Mouse (Mus musculus): ENCODE measurements around the gene Shc4. TPM values are rescaled to one million over a fixed set of nuclear protein-coding genes. Genes with fewer than 3 reads are reported as not detected.

The Shc4 gene
- polyA plus RNA-seq, 2 experiments: 0.50 to 0.60 TPM

GRCm38 (mm10) chr2:125602970-125603369 lies 121.0 kb downstream of the Shc4 start:
- H3K4me3 ChIP-seq (ENCODE audit: insufficient read depth in 1 of 2, low read depth in 2 of 2, low read length in 2 of 2): no peak overlapping the region
- H3K4me2 ChIP-seq (ENCODE audit: low read depth): no peak overlapping the region
- TF ChIP-seq CTCF (IDR thresholded peaks at IDR 0.05; ENCODE audit: low read depth) (no peak), EP300 (IDR thresholded peaks at IDR 0.05; ENCODE audit: low read depth) (no peak)
- no peaks in the 10 kb centered on the region for H3K9me3 ChIP-seq (ENCODE audit: control insufficient read depth, low read length)
- ATAC-seq (ENCODE audit: insufficient read depth): no peak
- no peak overlapping the region for H3K27ac ChIP-seq
- peaks cover 55% of the 10 kb centered on the region for H3K36me3 ChIP-seq (replicated peaks; ENCODE audit: control insufficient read depth, insufficient read depth, low read depth)
- H3K4me1 ChIP-seq (replicated peaks; ENCODE audit: control insufficient read depth in 2 of 2, insufficient read depth in 2 of 2, low read length in 1 of 2): no peaks in the 10 kb centered on the region
- DNase-seq (ENCODE audit: low read depth in 3 of 3, low spot score in 3 of 3): no peak
- 91% methylated on average over 3 of the region's 3 CpGs for WGBS (ENCODE audit: insufficient replicate concordance)
- H3K9ac ChIP-seq (replicated peaks): no peak overlapping the region
- H3K27me3 ChIP-seq (ENCODE audit: control insufficient read depth, insufficient read depth, low read length): no peaks in the 10 kb centered on the region

GRCm38 (mm10) chr2:125598958-125599357 lies 125.0 kb downstream of the Shc4 start:
- peaks cover 65% of the 10 kb centered on the region for H3K36me3 ChIP-seq (replicated peaks; ENCODE audit: control insufficient read depth, insufficient read depth, low read depth)
- H3K4me3 ChIP-seq (ENCODE audit: insufficient read depth in 1 of 2, low read depth in 2 of 2, low read length in 2 of 2): no peak overlapping the region
- no peaks in the 10 kb centered on the region for H3K9me3 ChIP-seq (ENCODE audit: control insufficient read depth, low read length)
- H3K27me3 ChIP-seq (ENCODE audit: control insufficient read depth, insufficient read depth, low read length): no peaks in the 10 kb centered on the region
- 86% methylated on average over 4 of the region's 4 CpGs for WGBS (ENCODE audit: insufficient replicate concordance)
- no peaks in the 10 kb centered on the region for H3K4me1 ChIP-seq (replicated peaks; ENCODE audit: control insufficient read depth in 2 of 2, insufficient read depth in 2 of 2, low read length in 1 of 2)
- no peak for DNase-seq (ENCODE audit: low read depth in 3 of 3, low spot score in 3 of 3)
- no peak for ATAC-seq (ENCODE audit: insufficient read depth)
- no peak overlapping the region for H3K9ac ChIP-seq (replicated peaks)
- no peak for TF ChIP-seq CTCF (IDR thresholded peaks at IDR 0.05; ENCODE audit: low read depth)
- no peak for TF ChIP-seq EP300 (IDR thresholded peaks at IDR 0.05; ENCODE audit: low read depth)
- no peak overlapping the region for H3K27ac ChIP-seq
- no peak overlapping the region for H3K4me2 ChIP-seq (ENCODE audit: low read depth)

- ATAC-seq (ENCODE audit: insufficient read depth) (no peak), DNase-seq (ENCODE audit: low read depth in 3 of 3, low spot score in 3 of 3) (no peak)
- Histone ChIP-seq H3K27me3 (ENCODE audit: control insufficient read depth, insufficient read depth, low read length) (no peaks in the 10 kb centered on the region), H3K4me3 (ENCODE audit: insufficient read depth in 1 of 2, low read depth in 2 of 2, low read length in 2 of 2) (no peak overlapping the region), H3K27ac (no peak overlapping the region), H3K4me1 (replicated peaks; ENCODE audit: control insufficient read depth in 2 of 2, insufficient read depth in 2 of 2, low read length in 1 of 2) (no peaks in the 10 kb centered on the region), H3K9me3 (ENCODE audit: control insufficient read depth, low read length) (no peaks in the 10 kb centered on the region), H3K9ac (replicated peaks) (no peak overlapping the region), H3K4me2 (ENCODE audit: low read depth) (no peak overlapping the region), H3K36me3 (replicated peaks; ENCODE audit: control insufficient read depth, insufficient read depth, low read depth) (peaks cover 65% of the 10 kb centered on the region)
- TF ChIP-seq CTCF (IDR thresholded peaks at IDR 0.05; ENCODE audit: low read depth) (no peak), EP300 (IDR thresholded peaks at IDR 0.05; ENCODE audit: low read depth) (no peak)
- 79% methylated on average over 6 of the region's 6 CpGs for WGBS (ENCODE audit: insufficient replicate concordance)
Observed at GRCm38 (mm10) chr2:125598251-125598650, 125.7 kb downstream of the Shc4 start.

- Histone ChIP-seq H3K27ac (no peak overlapping the region), H3K4me2 (ENCODE audit: low read depth) (no peak overlapping the region), H3K4me1 (replicated peaks; ENCODE audit: control insufficient read depth in 2 of 2, insufficient read depth in 2 of 2, low read length in 1 of 2) (no peaks in the 10 kb centered on the region), H3K27me3 (ENCODE audit: control insufficient read depth, insufficient read depth, low read length) (no peaks in the 10 kb centered on the region), H3K36me3 (replicated peaks; ENCODE audit: control insufficient read depth, insufficient read depth, low read depth) (peaks cover 54% of the 10 kb centered on the region), H3K4me3 (ENCODE audit: insufficient read depth in 1 of 2, low read depth in 2 of 2, low read length in 2 of 2) (no peak overlapping the region), H3K9me3 (ENCODE audit: control insufficient read depth, low read length) (no peaks in the 10 kb centered on the region), H3K9ac (replicated peaks) (no peak overlapping the region)
- TF ChIP-seq CTCF (IDR thresholded peaks at IDR 0.05; ENCODE audit: low read depth) (no peak), EP300 (IDR thresholded peaks at IDR 0.05; ENCODE audit: low read depth) (no peak)
- 87% methylated on average over 12 of the region's 12 CpGs for WGBS (ENCODE audit: insufficient replicate concordance)
- DNase-seq (ENCODE audit: low read depth in 3 of 3, low spot score in 3 of 3): no peak
- ATAC-seq (ENCODE audit: insufficient read depth): no peak
Observed at GRCm38 (mm10) chr2:125594786-125595185, 129.2 kb downstream of the Shc4 start.

GRCm38 (mm10) chr2:125594072-125594471 lies 129.9 kb downstream of the Shc4 start:
- Histone ChIP-seq H3K4me1 (replicated peaks; ENCODE audit: control insufficient read depth in 2 of 2, insufficient read depth in 2 of 2, low read length in 1 of 2) (no peaks in the 10 kb centered on the region), H3K27me3 (ENCODE audit: control insufficient read depth, insufficient read depth, low read length) (no peaks in the 10 kb centered on the region), H3K4me3 (ENCODE audit: insufficient read depth in 1 of 2, low read depth in 2 of 2, low read length in 2 of 2) (no peak overlapping the region), H3K27ac (no peak overlapping the region), H3K36me3 (replicated peaks; ENCODE audit: control insufficient read depth, insufficient read depth, low read depth) (peaks cover 54% of the 10 kb centered on the region), H3K9ac (replicated peaks) (no peak overlapping the region), H3K4me2 (ENCODE audit: low read depth) (no peak overlapping the region), H3K9me3 (ENCODE audit: control insufficient read depth, low read length) (no peaks in the 10 kb centered on the region)
- ATAC-seq (ENCODE audit: insufficient read depth) (no peak), DNase-seq (ENCODE audit: low read depth in 3 of 3, low spot score in 3 of 3) (no peak)
- 80% methylated on average over 6 of the region's 6 CpGs for WGBS (ENCODE audit: insufficient replicate concordance)
- TF ChIP-seq CTCF (IDR thresholded peaks at IDR 0.05; ENCODE audit: low read depth): no peak
- no peak for TF ChIP-seq EP300 (IDR thresholded peaks at IDR 0.05; ENCODE audit: low read depth)

All from liver, embryonic 14.5 days (tissue).